Mouse (Mus musculus) spleen, adult 2 months (tissue): ENCODE data around the gene Nprl2.

Experiments used
- CTCF ChIP-seq: fragments of 200-500 bp; IDR thresholded peaks from 2 replicates; pipeline ENCODE4 v1.5.1; 2011; ENCODE audit warnings: mild to moderate bottlenecking, inconsistent platforms; ENCODE audit not compliant: insufficient read depth, insufficient read length, insufficient replicate concordance; ENCODE audit errors: extremely low read depth
- POLR2A ChIP-seq: fragments of 200-500 bp; IDR thresholded peaks from 2 replicates; pipeline ENCODE4 v1.6.1; 2011; ENCODE audit warnings: low read depth, low read length, inconsistent platforms

GRCm38 (mm10) chr9:107566855-107567254, 24.8 kb downstream of the Nprl2 start:
- no peak for TF ChIP-seq CTCF
- no peak for TF ChIP-seq POLR2A
